Mouse (Mus musculus) stomach, postnatal 0 days (tissue): ENCODE measurements at regions not wholly inside any gene's neighbourhood (a gene's known extent, or its start where the extent isn't known, plus 50 kb on each side); places are given as distances from the start of the nearest gene placed in this dataset.

Source experiments
- ATAC-seq: fragments of 200-750 bp; cut with Nextera tagmentation; 2 replicates; pipeline ENCODE4 v1.8.0; 2017; ENCODE audit not compliant: low FRiP score, low TSS enrichment
- DNase-seq: peaks from one replicate; pipeline ENCODE4 v3.0.0-alpha.2; 2016; ENCODE audit warnings: low spot score
- H3K27ac ChIP-seq: fragments of 300-500 bp; sonication (generic); replicated peaks from 2 replicates; pipeline ENCODE4 v1.5.1; 2014; ENCODE audit warnings: mild to moderate bottlenecking, control low read depth
- H3K27me3 ChIP-seq: fragments of 300-500 bp; sonication (generic); 2 replicates; pipeline ENCODE4 v1.6.1; 2014; ENCODE audit warnings: low read length; ENCODE audit not compliant: control insufficient read depth, insufficient read depth
- H3K36me3 ChIP-seq: fragments of 300-500 bp; sonication (generic); 2 replicates; pipeline ENCODE4 v1.6.1; 2014; ENCODE audit warnings: low read length, mixed read lengths; ENCODE audit not compliant: control insufficient read depth, insufficient read depth
- H3K4me1 ChIP-seq: fragments of 300-500 bp; sonication (generic); replicated peaks from 2 replicates; pipeline ENCODE4 v1.6.1; 2014; ENCODE audit warnings: antibody characterized with exemption; ENCODE audit not compliant: control insufficient read depth, insufficient read depth
- H3K4me2 ChIP-seq: fragments of 300-500 bp; sonication (generic); replicated peaks from 2 replicates; pipeline ENCODE4 v1.6.1; 2014; ENCODE audit warnings: low read depth, mild to moderate bottlenecking, control low read depth, moderate library complexity
- H3K4me3 ChIP-seq: fragments of 300-500 bp; sonication (generic); 2 replicates; pipeline ENCODE4 v1.5.1; 2014; ENCODE audit warnings: low read depth, low read length, control low read depth
- H3K9ac ChIP-seq: fragments of 300-500 bp; sonication (generic); 2 replicates; pipeline ENCODE4 v1.6.1; 2014; ENCODE audit warnings: mild to moderate bottlenecking, low read length, control low read depth, mixed read lengths
- H3K9me3 ChIP-seq: fragments of 300-500 bp; sonication (generic); 2 replicates; pipeline ENCODE4 v1.6.1; 2016; ENCODE audit warnings: low read length; ENCODE audit not compliant: control insufficient read depth
- CTCF ChIP-seq: IDR thresholded peaks from 2 replicates; pipeline ENCODE4 v1.5.1; 2016; ENCODE audit warnings: antibody characterized with exemption, low read depth, mild to moderate bottlenecking, moderate library complexity
- EP300 ChIP-seq: optimal IDR thresholded peaks from 2 replicates; pipeline ENCODE3; 2016; ENCODE audit warnings: antibody characterized with exemption
- WGBS: fragments of 180-500 bp; shearing (Covaris S2); extraction: QIAGEN DNeasy Blood & Tissue Kit; methylation state at CpG from one replicate; pipeline ENCODE4 v1.1.7; 2014; 5-methylcytosine and 5-hydroxymethylcytosine counted together

DNA sequence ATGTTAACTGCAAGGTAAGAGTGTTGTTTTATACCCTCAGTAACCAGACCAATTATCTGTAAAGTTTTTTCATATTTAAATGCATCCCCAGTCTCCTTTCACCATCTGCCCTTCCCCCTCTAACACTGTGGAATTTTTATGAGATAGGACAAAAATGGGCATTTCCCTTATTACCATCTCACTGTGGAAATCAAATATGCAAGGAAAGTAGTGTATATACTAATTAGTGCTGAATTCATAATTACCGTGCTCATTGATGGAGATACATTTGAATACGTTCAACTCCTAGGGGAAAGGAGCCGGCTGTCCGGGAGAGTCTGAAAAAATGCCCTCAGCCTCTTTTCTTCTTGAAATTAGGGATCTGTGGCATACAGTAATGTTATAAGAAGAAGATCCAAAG lies 394.4 kb upstream of the Mgmt start:
- no peaks in the 10 kb centered on the region for H3K36me3 ChIP-seq
- 0 out of 2 replicates have a peak, but pooled peaks cover 2% of the 10 kb centered on the region for H3K4me1 ChIP-seq
- no peak overlapping the region for H3K27ac ChIP-seq
- TF ChIP-seq EP300 (no peak), CTCF (no peak)
- DNase-seq (no peak), ATAC-seq (no peak)
- no peak overlapping the region for H3K4me3 ChIP-seq
- H3K9ac ChIP-seq: no peak overlapping the region
- 94% methylated on average over 4 of the region's 4 CpGs for WGBS
- no peaks in the 10 kb centered on the region for H3K9me3 ChIP-seq
- 0 out of 2 replicates have a peak, but pooled peaks cover 2% of the 10 kb centered on the region for H3K27me3 ChIP-seq
- H3K4me2 ChIP-seq: no peak overlapping the region

DNA sequence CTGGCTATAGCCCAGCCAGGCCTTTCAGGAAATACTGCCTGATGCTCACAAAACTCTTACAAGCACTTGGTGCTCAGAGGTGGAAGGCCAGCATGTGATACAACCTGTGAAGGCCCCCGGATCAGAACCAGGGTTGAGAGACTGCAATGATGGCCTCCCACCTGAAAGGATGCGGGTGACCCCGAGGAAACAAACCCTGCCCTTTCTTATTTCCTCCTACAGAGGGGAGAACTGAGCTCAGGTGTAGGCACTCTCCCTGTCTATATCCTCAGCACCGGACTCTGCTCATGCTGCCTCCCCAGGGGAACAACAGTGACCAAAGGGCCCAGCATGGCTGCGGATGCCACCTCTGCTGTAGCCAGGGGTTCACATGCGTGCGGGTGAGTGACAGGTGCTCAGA lies 393.3 kb upstream of the Mgmt start:
- H3K36me3 ChIP-seq: no peaks in the 10 kb centered on the region
- H3K27me3 ChIP-seq: 0 out of 2 replicates have a peak, but pooled peaks cover 2% of the 10 kb centered on the region
- ATAC-seq (no peak), DNase-seq (no peak)
- H3K9ac ChIP-seq: no peak overlapping the region
- no peak overlapping the region for H3K27ac ChIP-seq
- H3K4me3 ChIP-seq: no peak overlapping the region
- no peaks in the 10 kb centered on the region for H3K9me3 ChIP-seq
- TF ChIP-seq EP300 (no peak), CTCF (no peak)
- no peak overlapping the region for H3K4me2 ChIP-seq
- H3K4me1 ChIP-seq: 0 out of 2 replicates have a peak, but pooled peaks cover 2% of the 10 kb centered on the region
- 93% methylated on average over 7 of the region's 7 CpGs for WGBS

DNA sequence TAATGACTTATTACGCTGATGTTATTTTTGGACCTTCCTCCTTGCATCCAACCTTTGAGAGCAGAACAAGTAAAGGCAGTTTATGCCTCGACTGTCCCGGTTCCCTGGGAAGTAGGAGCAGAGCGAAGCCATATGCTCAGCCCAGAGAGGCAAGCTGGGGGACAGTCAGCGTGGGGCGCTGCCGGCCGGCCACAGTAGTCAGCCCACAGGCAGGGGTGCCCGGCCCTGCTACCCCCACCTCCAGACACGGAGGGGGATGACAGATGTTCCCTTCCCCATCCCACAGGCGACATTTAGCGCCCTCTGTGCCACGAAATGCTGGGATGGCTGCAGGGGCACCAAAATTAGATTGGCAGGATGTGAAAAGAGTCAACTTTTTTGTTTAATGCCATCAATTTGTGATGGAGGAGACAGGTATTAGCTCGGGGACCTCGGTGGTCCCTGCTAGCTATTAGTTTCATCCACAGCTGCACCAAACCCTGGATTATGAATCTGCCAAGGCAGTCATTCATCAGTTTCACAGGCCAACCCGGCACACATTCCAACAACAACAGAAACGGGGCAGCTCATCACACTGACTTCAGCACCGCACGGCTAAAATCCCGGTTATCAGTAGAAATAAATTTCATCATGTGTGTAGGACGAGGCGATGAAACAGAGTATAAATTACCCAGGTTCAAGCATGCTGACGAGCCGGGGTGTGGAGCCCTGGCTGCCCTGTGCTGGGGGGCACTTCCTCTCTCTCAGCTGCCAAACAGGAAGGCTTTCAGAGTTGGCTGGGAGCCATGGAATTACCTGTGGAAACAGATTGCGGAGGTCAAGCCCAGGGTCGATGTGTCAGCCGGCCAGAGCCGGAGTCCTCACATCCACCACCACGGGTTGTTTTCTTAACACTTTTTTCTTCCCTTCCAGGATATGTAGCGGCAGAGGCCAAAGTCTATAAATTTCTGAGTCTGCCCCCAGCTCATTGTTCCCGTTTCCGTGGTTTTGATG lies 392.3 kb upstream of the Mgmt start:
- Histone ChIP-seq H3K9ac (no peak overlapping the region), H3K4me1 (0 out of 2 replicates have a peak, but pooled peaks cover 2% of the 10 kb centered on the region), H3K36me3 (no peaks in the 10 kb centered on the region), H3K9me3 (no peaks in the 10 kb centered on the region), H3K27me3 (0 out of 2 replicates have a peak, but pooled peaks cover 2% of the 10 kb centered on the region), H3K4me3 (no peak overlapping the region), H3K4me2 (no peak overlapping the region), H3K27ac (no peak overlapping the region)
- WGBS: 39% methylated on average over 32 of the region's 32 CpGs
- ATAC-seq (peak; percentile 51), DNase-seq (peak; percentile 34)
- TF ChIP-seq EP300: no peak
- no peak for TF ChIP-seq CTCF

DNA sequence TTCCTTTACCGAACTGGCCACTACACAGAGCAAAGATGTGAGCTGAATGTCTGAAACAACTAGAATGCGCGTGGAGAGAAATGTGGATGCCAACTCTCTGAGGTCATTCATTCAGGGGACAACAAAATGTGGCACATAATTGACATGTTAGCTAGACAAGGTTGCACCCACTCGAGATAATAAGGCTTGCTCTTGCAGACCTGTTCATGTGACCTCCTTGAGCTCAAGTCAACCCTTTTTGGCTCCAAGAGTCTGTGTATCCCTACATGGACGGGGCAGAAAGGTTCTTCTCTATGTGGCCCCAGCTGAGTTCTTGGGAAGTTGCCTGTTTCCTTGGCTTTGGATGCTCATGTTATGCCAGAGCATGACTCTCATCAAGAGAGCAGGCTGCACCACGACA lies 383.0 kb upstream of the Mgmt start:
- TF ChIP-seq CTCF (no peak), EP300 (no peak)
- Histone ChIP-seq H3K4me1 (no peaks in the 10 kb centered on the region), H3K4me2 (no peak overlapping the region), H3K27me3 (no peaks in the 10 kb centered on the region), H3K9me3 (no peaks in the 10 kb centered on the region), H3K4me3 (no peak overlapping the region), H3K36me3 (no peaks in the 10 kb centered on the region), H3K9ac (no peak overlapping the region), H3K27ac (no peak overlapping the region)
- DNase-seq (no peak), ATAC-seq (no peak)
- WGBS: 85% methylated on average over 6 of the region's 6 CpGs

DNA sequence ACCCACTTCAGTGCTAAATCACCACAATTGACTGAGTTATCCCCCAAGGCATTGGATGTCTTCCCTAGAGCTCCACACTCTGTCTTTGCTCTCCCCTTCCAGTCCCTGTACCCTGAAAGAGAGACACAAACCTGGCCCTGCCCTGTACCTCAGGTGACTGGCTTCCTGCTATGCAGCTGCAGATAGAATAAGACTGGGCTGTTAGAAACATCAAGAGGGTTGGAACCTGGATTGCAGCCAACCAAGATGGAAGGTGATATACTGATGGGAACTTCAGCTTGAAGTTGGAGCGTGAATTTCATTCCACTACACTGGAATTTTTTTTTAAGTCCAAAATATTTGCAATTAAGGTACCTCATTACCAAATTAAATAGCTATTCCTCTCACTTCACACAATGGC lies 379.0 kb upstream of the Mgmt start:
- Histone ChIP-seq H3K27ac (no peak overlapping the region), H3K36me3 (no peaks in the 10 kb centered on the region), H3K27me3 (no peaks in the 10 kb centered on the region), H3K4me2 (no peak overlapping the region), H3K4me1 (no peaks in the 10 kb centered on the region), H3K9ac (no peak overlapping the region), H3K9me3 (no peaks in the 10 kb centered on the region), H3K4me3 (no peak overlapping the region)
- ATAC-seq (no peak), DNase-seq (no peak)
- TF ChIP-seq CTCF (no peak), EP300 (no peak)
- 52% methylated on average over 1 of the region's 1 CpGs for WGBS

DNA sequence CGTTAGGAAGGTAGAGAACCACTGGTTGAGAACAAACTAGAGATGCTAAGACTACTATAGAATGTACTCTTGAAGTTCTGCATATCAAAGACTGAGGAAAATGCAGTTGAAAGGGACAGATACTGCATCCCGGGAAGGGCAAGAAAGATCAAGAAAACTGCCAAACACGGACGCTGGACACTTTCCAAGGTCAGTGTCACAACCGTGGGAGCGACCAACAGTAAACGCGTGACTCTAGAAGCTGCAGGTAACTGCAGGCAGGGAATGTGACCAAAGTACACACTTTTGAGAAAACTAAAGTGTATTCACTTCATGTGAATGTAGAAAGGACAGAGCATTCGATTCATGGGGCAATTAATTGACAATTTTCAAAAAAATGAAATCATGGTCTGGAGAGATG lies 368.6 kb upstream of the Mgmt start:
- ATAC-seq (no peak), DNase-seq (no peak)
- H3K9me3 ChIP-seq: no peaks in the 10 kb centered on the region

More for the DNA sequence above, 368.6 kb upstream of the Mgmt start:
- no peak overlapping the region for H3K27ac ChIP-seq
- H3K9ac ChIP-seq: no peak overlapping the region
- no peaks in the 10 kb centered on the region for H3K36me3 ChIP-seq
- no peak overlapping the region for H3K4me2 ChIP-seq
- H3K4me1 ChIP-seq: no peaks in the 10 kb centered on the region
- no peaks in the 10 kb centered on the region for H3K27me3 ChIP-seq
- WGBS: 84% methylated on average over 9 of the region's 9 CpGs
- H3K4me3 ChIP-seq: no peak overlapping the region
- TF ChIP-seq CTCF: no peak
- no peak for TF ChIP-seq EP300
